Mouse (Mus musculus): Measurements from ENCODE around the gene Ccdc84.
"Not testable (repeated sequence)": the region's sequence is repeated elsewhere in the genome, so short reads cannot be mapped to it uniquely, and the experiment has no call there.

Ccdc84 gene

DNA sequence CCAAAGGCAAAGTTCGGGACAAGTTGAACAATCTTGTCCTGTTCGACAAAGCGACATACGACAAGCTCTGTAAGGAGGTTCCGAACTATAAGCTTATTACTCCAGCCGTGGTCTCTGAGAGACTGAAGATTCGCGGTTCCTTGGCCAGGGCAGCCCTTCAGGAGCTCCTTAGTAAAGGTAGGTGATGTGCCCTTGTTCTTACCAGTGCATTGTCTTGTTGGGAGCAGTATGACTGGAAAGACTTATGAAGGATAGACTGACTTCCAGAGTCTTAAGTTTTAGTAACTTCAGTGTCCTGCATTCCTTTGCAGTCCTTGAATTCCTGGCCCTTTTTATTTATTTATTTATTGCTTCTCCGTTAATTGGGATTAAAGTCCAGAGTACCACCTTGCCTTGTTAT lies 9.7 kb downstream of the Ccdc84 start:
- not testable (repeated sequence) for ATAC-seq (ENCODE audit: low TSS enrichment)

DNA sequence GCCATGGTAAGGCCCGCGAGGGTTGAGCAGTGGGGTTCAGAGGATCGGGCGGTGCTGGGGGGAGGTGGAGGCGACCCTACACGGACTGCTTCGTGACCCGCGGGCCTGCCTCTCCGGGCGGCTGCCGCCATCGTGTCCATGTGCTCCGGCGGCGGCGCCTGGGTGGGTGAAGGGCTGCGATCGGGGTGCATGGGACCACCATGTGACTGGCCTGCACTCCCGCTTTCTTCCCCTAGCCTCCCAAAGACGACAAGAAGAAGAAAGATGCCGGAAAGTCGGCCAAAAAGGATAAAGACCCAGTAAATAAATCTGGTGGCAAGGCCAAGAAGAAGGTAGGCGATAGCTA lies 10.6 kb downstream of the Ccdc84 start:
- ATAC-seq (ENCODE audit: low TSS enrichment) = peak; percentile 29

DNA sequence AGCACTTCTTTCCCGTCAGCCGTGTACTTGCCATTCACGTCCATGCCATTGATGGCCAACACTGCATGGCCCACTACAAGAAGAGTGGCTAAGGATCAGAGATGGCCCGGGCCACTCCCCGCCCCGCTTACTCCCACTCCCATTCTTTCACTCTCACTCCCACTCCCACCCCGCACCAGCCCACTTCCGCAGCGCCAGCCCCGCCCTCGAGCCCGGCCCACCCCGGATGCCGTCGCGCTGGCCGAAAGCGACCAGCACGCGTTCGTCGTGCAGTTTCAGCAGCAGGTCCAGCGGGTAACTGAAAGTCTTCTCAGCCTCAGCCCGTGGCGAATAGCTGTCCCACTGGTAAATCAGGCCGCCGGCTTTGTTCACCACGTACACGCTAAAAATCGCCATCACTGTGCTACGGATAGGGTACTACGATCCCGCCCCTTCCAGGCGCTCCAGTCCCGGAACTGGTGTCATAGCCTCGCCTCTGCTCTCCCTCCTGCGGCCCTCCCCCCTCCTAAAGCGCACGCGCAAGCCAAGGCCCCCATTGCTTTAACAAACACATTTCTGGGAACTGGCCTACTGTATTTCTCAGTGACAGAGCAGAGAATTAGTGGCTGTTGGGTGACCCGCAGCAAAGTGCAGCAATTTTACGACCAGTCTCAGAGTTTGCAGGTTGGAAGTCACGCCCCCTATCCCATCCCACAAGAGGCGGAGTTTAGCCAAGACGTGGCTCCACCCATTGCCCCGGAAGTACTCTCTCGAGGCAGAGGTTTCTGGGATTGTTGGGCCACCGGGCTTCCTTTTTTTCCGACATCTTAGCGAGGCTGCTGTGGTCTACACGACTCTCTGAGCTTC lies 11.2 kb downstream of the Ccdc84 start, which contains the start of the genes Rps25 and Trappc4:
Rps25 (plus strand) TSS at position 234 of the 846 bp plus-strand sequence.
Trappc4 (minus strand) TSS at position 695 of the 846 bp plus-strand sequence.
- peak; percentile 94 for ATAC-seq (ENCODE audit: low TSS enrichment)

DNA sequence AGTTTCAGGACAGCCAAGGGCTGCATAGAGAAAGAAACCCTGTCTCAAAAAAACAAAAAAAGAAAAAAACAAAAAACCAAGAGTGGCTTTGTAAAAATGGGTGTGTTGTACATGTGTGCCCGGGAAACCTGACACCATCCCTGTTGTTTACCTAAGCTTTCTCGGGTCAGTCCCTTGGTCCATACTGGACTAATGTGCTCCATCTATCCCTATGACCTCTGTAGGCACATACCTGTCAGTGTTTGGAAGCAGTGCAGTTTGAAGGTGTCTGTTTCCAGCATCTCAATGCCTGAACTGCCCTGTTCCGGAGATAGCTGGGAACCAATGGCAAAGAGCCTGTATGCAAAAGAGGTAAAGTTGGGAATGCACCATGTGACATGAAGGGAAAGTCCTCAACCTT lies 13.4 kb downstream of the Ccdc84 start:
- ATAC-seq (ENCODE audit: low TSS enrichment) = no peak

DNA sequence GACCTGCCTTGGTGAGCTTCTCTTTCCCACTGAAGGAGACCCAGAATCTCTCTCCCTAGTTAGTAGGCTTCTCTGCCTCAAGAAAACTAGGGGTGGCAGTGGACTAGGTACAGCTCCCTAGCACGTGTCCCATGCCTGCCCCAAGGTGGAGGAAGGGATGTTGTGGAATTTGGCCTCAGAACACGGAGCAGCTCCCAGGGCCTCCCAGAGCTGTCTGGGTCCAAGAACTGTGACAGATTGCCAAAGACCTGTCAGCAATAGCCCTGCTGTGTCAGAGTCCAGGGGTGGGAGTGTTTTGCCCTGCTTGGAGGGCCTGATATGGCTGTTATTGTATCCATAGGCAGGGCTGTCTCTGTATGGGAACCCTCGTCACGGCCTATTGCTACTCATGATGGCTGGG lies 17.3 kb downstream of the Ccdc84 start:
- no peak for ATAC-seq (ENCODE audit: low TSS enrichment)

DNA sequence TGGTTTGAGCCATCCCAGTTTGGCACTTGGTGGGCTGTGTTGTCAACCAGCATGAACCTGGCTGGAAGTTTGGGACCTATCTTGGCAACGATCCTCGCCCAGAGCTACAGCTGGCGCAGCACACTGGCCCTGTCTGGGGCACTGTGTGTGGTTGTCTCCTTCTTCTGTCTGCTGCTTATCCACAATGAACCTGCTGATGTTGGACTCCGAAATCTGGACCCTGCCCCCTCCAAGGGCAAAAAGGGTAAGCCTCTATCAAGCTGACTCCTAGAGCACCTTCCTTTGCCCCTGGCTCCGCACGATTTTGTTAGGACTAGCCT lies 18.6 kb downstream of the Ccdc84 start:
- ATAC-seq (ENCODE audit: low TSS enrichment) = no peak

DNA sequence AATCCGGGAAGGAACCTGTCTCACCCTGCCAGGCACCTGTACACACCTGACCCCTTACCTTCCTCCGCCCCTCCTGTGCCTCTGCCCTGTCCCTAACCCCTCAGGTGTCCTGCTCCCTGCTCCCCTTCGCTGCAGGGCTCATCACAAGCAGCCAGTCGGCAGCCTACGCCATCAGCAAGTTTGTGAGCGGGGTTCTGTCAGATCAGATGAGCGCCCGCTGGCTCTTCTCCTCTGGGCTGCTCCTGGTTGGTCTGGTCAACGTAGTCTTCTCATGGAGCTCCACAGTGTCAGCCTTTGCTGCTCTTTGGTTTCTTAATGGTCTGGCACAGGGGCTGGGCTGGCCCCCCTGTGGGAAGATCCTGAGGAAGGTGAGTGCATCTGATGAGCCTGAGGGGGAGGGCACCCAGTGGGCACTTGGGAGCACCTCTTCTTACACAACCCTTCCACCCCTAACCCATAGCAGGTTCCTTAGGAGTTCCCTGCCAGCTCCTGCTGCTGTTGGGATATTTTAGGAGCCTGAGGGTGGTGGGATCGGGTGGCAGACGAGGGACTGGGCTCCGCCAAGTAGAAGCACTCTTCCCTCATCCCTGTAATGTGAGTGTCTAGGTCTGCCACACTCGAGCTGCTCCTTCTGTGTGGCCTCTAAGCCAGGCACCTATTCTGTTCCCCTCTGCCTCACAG lies 19.1 kb downstream of the Ccdc84 start:
- ATAC-seq (ENCODE audit: low TSS enrichment) = no peak

DNA sequence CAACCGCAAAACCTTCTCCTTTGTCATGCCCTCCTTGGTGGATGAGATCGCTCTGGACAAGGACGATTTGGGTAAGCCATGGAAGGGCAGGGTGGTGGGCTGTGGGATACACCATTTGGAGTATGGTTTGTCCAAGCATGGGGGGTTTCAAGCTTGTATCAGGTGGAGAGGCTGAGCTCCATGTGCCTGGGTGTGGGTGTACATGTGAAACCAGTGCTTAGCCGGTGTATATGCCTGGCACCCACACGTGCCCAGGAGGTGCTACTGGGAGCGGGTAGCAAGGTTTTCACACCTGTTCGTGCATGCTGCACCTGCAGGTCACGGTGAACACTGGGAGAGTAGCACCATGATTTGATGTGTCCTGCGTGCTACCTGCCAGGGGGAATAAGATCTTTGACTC lies 19.8 kb downstream of the Ccdc84 start:
- ATAC-seq (ENCODE audit: low TSS enrichment) = no peak

DNA sequence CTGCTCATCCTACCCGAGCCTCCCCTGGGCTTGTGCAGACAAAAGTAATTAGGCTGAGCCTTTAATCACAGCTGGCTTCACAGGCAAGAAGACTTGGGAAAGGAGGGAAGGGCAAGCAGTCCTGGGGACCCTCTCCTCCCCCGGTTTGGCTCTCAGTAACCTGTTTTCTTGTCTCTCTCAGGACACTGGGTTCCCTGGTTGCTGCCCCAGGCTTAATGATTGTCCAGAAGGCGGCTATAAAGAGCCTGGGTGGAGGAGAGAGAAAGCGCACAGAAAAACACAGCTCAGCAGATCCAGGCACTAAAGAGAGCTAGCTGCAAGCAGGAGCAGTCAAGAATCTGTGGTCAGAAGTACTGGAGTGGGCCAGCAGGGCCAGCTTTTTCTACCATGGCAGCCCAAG lies 20.3 kb downstream of the Ccdc84 start:
- no peak for ATAC-seq (ENCODE audit: low TSS enrichment)

DNA sequence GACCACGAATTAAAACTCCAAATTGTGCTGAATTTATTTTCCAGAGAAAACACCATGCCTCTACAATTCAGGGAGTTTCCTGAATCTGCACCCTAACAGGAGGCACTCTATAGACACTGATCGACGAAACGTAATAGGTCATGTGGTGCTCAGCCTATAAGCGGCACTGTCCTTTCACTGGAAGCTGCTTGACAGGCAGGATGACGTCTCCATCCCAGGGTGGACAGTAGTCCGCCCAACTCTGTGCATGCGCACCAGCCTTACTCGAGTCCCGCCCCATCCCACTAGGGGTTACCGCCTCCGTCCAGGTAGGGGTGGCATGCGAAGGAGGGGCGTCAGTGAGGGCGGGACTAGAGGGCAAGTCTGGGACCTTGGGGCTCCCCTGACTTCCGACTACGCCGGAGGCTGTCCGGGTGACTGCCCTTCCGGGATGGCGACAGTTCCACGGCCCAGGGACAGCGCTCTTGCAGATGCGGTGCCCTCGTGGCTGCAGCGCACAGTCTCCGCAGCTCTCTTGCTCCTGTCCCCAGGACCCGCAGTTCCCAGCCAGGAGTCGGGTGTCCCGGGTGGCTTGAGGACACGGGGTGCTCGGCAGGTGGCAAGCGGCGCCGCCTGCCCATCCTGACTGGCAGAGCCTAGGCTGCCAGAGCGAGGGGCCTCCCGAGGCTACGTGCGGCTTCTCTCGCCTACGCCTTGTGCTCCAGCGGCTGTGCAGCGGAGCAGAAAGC lies 21.5 kb downstream of the Ccdc84 start, which contains the start of gene Slc37a4:
Slc37a4 (plus strand) TSS at position 169 of the 728 bp plus-strand sequence.
- peak; percentile 96 for ATAC-seq (ENCODE audit: low TSS enrichment)

DNA sequence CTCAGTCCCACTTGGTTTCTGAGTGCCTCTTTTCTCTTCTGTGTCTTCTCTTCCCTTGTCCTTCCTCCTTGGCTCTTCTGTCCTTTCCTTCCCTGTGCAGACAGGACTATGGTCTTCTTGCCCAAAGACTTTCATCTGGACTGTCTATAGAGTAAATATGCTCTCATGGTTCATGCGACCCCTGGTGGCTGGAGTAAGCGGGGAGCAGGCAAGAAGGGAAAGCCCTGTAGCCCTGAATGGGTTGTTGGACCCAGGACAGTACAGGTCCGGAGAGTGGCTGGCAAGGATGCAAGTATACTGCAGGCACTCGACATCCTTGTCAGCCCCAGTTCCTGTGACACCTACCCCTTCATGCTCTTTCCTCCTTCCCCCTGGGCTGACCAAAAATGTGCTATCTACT lies 26.9 kb downstream of the Ccdc84 start:
- ATAC-seq (ENCODE audit: low TSS enrichment) = peak; percentile 51; the same call in 1 of the 2 replicates

DNA sequence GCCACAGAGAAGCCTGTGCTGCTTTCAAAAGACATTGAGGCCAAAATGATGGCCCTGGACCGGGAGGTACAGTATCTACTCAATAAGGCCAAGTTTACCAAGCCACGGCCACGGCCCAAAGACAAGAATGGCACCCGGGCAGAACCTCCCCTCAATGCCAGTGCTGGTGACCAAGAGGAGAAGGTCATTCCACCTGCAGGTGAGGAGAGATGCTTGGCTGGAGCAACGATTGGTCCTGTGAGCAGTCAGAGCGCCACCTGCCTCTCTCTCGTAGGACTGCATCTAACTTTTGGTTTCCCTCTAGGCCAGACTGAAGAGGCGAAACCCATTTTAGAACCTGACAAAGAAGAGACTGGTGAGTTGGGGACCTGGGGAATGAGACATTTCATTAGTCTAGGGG lies 29.1 kb downstream of the Ccdc84 start:
- peak; percentile 67; the same call in 1 of the 2 replicates for ATAC-seq (ENCODE audit: low TSS enrichment)

DNA sequence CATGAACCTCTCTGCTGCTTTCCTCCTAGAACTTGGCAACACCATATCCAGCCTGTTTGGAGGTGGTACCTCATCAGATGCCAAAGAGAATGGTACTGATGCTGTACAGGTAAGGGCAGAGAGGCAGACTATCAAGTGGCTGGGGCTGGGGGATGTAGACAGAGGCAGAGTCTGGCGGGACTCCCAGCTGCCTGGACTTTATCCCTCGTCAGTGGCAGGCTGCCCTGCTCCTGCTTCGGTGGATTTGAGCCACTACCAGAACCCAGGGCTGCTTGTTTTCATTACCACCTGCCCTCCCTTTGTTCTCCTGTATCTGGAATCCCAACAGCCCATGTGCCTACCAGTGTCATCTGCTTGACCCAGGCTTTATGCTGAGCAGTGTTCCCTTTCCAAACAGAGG lies 31.1 kb downstream of the Ccdc84 start:
- ATAC-seq (ENCODE audit: low TSS enrichment) = no peak

DNA sequence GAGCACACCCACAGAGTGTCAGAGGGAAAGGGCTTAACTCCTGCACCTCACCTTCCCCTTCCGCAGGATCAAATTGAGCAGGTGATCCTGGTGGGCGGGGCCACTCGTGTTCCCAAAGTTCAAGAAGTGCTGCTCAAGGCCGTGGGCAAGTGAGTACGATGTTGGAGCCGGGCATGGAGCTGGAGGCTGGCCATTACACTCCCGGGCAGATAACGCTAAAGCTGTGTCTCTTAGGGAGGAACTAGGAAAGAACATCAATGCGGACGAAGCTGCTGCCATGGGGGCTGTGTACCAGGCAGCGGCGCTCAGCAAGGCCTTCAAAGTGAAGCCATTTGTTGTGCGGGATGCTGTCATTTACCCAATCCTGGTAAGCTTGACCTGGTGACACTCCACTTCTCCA lies 33.8 kb downstream of the Ccdc84 start:
- no peak for ATAC-seq (ENCODE audit: low TSS enrichment)

DNA sequence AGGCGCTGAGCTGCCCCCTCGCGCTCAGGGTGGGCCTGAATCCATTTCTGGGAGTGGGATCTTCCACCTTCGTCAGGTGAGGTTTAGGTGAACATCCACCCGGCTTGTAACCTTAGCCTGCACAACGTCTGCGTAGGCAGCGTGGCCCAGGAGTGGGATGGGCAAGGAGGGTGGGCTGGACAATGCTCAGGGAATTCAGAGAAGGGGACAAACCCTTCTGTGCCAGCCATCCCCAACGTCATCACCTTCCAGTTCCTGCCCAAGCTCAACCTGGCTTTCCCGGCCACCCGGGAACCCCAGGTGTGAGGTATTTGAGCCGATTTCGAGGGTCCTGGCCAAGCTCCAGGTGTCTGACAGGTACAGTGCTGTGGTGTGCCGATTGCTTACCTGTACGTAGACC lies 38.5 kb downstream of the Ccdc84 start:
- no peak for ATAC-seq (ENCODE audit: low TSS enrichment)

DNA sequence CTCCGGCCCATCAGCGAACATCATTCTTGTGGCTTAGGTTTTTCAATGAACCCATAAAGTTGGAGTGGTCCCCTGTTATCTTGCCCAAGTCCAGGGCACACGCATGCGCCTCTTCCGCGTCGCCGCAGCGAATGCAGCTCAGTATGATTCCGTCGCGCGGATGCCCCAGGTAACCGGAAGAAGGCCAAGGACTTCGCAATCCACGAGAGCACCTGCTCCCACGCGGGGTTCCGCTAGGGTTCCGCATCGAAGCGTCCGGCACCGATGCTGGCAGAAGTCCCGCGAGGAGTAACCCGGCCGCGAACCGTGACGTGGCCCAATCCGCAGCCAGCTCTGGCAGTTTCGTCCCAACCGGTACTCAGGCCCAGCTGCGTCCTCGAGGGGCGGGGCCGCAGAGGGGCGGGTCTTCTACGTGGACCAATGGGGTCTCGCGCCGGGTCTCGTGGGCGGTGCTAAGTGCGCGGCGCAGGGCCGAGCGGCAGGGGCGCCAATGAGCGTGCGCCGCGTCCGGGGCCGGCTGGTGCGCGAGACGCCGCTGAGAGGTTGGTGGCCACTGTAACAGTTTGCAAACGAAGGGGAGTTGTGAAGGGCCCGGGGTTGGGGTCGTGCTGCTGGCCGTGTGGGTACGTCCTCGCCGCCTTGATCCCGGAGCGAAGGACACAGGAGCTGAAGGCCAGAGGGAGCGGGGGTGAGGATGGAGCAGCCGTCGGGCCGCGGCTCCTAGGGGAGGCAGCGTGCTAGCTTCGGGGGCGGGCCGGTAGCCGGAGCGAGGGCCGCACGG lies 39.1 kb downstream of the Ccdc84 start, which contains the start of gene Hyou1:
Hyou1 (plus strand) TSS at position 437 of the 781 bp plus-strand sequence.
- ATAC-seq (ENCODE audit: low TSS enrichment) = peak; percentile 95

DNA sequence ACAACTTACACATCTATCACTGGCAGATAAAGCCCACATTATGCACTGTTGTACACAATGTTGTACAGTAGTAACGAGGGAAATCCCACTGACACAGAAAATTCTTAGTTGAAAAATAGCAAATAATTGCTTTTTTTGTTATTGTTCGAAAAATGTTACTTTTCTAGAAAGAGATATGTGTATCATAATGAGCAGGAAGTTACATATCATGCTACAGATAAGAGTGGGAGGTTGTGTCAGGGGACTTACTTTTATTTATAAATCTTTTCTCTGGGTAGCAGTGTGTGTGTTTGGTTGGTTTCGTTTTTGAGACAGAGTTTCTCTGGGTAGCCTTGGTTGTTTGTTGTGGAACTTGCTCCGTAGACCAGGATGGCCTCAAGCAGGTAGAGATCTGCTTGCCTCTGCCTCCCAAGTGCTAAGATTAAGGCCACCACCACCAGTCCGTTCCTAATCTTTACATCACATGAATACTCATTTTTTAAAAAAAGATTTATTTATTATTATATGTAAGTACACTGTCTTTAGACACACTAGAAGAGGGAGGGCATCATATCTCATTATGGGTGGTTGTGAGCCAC lies 40.1 kb downstream of the Ccdc84 start:
- ATAC-seq (ENCODE audit: low TSS enrichment) = no peak

DNA sequence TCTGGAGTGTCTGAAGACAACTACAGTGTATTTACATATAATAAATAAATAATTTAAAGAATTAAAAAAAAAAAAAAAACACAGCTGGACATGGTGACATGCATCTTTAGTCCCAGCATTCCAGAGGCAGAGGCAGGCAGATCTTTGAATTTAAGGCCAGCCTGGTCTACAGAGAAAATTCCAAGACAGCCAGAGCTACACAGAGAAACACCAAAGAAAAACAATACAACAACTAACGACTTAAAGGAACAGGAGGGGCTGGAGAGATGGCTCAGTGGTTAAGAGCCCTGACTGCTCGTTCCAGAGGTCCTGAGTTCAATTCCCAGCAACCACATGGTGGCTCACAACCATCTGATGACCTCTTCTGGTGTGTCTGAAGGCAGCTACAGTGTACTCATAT lies 41.0 kb downstream of the Ccdc84 start:
- not testable (repeated sequence) for ATAC-seq (ENCODE audit: low TSS enrichment)

DNA sequence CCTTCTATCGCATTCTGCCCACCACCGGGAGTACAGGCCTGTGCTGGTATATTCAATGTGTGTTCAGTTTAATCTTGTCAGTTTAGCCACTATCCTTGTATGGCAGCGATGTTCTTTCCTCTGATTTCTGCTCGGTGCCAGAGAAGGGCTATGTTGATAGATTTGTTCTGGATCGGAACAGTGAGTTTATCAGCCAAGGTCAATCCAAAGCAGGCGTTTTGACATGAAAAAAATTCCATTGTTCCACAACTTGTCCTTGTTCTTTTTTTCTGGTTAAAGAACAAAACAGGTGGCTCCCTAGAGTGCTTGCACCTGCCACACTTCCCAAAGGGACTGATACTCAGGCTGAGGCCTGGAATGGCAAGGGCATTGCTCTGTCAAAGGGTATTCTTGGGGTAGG lies 42.2 kb downstream of the Ccdc84 start:
- no peak for ATAC-seq (ENCODE audit: low TSS enrichment)

DNA sequence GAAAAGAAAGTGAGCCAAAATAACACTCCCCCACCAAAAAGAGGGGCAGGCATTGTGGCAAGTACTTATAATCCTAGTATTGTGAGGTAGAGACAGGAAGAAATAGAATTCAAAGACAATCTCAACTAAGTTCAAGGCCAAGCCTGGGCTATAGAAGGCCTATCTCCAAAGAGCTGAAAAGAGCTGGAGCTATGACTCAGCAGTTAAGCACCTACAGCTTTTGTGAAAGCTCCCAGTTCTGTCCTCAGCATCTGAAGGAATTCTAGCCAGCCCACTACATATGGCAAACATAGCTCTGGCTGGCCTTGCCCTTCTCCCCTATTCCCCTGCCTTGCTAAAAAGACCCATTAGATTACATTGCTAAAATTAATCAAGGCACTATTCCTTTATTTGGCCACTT lies 45.0 kb downstream of the Ccdc84 start:
- no peak for ATAC-seq (ENCODE audit: low TSS enrichment)

DNA sequence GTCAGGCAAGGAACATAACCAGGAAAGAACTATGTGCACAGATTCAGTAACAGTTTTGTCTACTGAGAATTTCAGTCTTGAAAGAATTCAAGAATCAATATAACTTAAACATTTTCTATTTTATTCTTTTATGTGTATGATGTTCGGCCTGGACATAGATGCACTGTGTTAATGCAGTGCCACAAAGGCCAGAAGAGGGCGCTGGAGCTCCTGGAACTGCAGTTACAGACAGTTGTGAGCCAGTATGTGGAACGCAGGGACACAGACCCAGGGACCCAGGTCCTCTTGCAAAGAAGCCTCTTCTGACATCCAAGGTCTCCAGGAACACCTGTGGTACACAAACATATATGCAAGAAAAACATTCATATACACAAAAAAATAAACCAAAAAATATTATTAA lies 53.9 kb downstream of the Ccdc84 start:
- ATAC-seq (ENCODE audit: low TSS enrichment) = no peak
